Mouse (Mus musculus): ENCODE measurements around the gene Ppp2r2c. TPM values are rescaled to one million over a fixed set of nuclear protein-coding genes. Genes with fewer than 3 reads are reported as not detected.

Gene Ppp2r2c
- polyA plus RNA-seq, 1 experiment from 2014 or later, result 1.1 TPM

- H3K27me3 ChIP-seq, result peaks cover 3% of the 10 kb centered on the region; the same call in 1 of the 2 replicates
- H3K27ac ChIP-seq, result no peak overlapping the region
- H3K4me3 ChIP-seq, result peak overlapping the region; percentile 77; the same call in 1 of the 2 replicates
- no peaks in the 10 kb centered on the region for H3K9me3 ChIP-seq
- H3K9ac ChIP-seq, result no peak overlapping the region
- H3K4me2 ChIP-seq (replicated peaks), result peak overlapping the region; percentile 93
- peaks cover 5% of the 10 kb centered on the region; the same call in 1 of the 2 replicates for H3K4me1 ChIP-seq
- WGBS, result 8% methylated on average over 3 of the region's 3 CpGs
- H3K36me3 ChIP-seq, result no peaks in the 10 kb centered on the region
- ATAC-seq (ENCODE audit: insufficient number of reproducible peaks, insufficient read depth, low FRiP score, low TSS enrichment), result no peak
These were observed 121.3 kb downstream of the Ppp2r2c start for GRCm38 (mm10) chr5:36989625-36989977.

- 65% methylated on average over 3 of the region's 3 CpGs for WGBS
- no peak for ATAC-seq (ENCODE audit: insufficient number of reproducible peaks, insufficient read depth, low FRiP score, low TSS enrichment)
- no peak overlapping the region for H3K4me2 ChIP-seq (replicated peaks)
- H3K4me1 ChIP-seq, result peaks cover 5% of the 10 kb centered on the region; the same call in 1 of the 2 replicates
- H3K4me3 ChIP-seq, result no peak overlapping the region
- no peak overlapping the region for H3K27ac ChIP-seq
- no peak overlapping the region for H3K9ac ChIP-seq
- H3K36me3 ChIP-seq, result no peaks in the 10 kb centered on the region
- H3K27me3 ChIP-seq, result peaks cover 3% of the 10 kb centered on the region; the same call in 1 of the 2 replicates
- no peaks in the 10 kb centered on the region for H3K9me3 ChIP-seq
These were observed 121.9 kb downstream of the Ppp2r2c start for GRCm38 (mm10) chr5:36990196-36990595.

- Histone ChIP-seq H3K9ac (no peak overlapping the region), H3K4me1 (peaks cover 5% of the 10 kb centered on the region; the same call in 1 of the 2 replicates), H3K36me3 (no peaks in the 10 kb centered on the region), H3K27ac (no peak overlapping the region), H3K4me3 (no peak overlapping the region), H3K4me2 (replicated peaks) (no peak overlapping the region), H3K9me3 (no peaks in the 10 kb centered on the region), H3K27me3 (peaks cover 3% of the 10 kb centered on the region; the same call in 1 of the 2 replicates)
- no peak for ATAC-seq (ENCODE audit: insufficient number of reproducible peaks, insufficient read depth, low FRiP score, low TSS enrichment)
- 80% methylated on average over 3 of the region's 3 CpGs for WGBS
These were observed 122.5 kb downstream of the Ppp2r2c start for GRCm38 (mm10) chr5:36990631-36991350.

- Histone ChIP-seq H3K27me3 (no peaks in the 10 kb centered on the region), H3K9me3 (no peaks in the 10 kb centered on the region), H3K27ac (no peak overlapping the region), H3K4me1 (no peaks in the 10 kb centered on the region), H3K36me3 (no peaks in the 10 kb centered on the region), H3K4me2 (replicated peaks) (no peak overlapping the region), H3K9ac (no peak overlapping the region), H3K4me3 (no peak overlapping the region)
- no peak for ATAC-seq (ENCODE audit: insufficient number of reproducible peaks, insufficient read depth, low FRiP score, low TSS enrichment)
- 86% methylated on average over 14 of the region's 14 CpGs for WGBS
These were observed 128.1 kb downstream of the Ppp2r2c start for GRCm38 (mm10) chr5:36996410-36996809.

GRCm38 (mm10) chr5:36997996-36998395 is 129.7 kb downstream of the Ppp2r2c start:
- Histone ChIP-seq H3K4me3 (no peak overlapping the region), H3K27ac (no peak overlapping the region), H3K4me1 (no peaks in the 10 kb centered on the region), H3K36me3 (no peaks in the 10 kb centered on the region), H3K4me2 (replicated peaks) (no peak overlapping the region), H3K9me3 (no peaks in the 10 kb centered on the region), H3K9ac (no peak overlapping the region), H3K27me3 (no peaks in the 10 kb centered on the region)
- ATAC-seq (ENCODE audit: insufficient number of reproducible peaks, insufficient read depth, low FRiP score, low TSS enrichment), result no peak
- 41% methylated on average over 5 of the region's 5 CpGs for WGBS

- no peak overlapping the region for H3K27ac ChIP-seq
- no peak overlapping the region for H3K4me3 ChIP-seq
- H3K36me3 ChIP-seq, result no peaks in the 10 kb centered on the region
- H3K9ac ChIP-seq, result no peak overlapping the region
- H3K4me2 ChIP-seq (replicated peaks), result no peak overlapping the region
- no peaks in the 10 kb centered on the region for H3K27me3 ChIP-seq
- no peaks in the 10 kb centered on the region for H3K4me1 ChIP-seq
- 77% methylated on average over 9 of the region's 9 CpGs for WGBS
- H3K9me3 ChIP-seq, result no peaks in the 10 kb centered on the region
- no peak for ATAC-seq (ENCODE audit: insufficient number of reproducible peaks, insufficient read depth, low FRiP score, low TSS enrichment)
These were observed 132.7 kb downstream of the Ppp2r2c start for GRCm38 (mm10) chr5:37001002-37001401.

GRCm38 (mm10) chr5:37002001-37002400 is 133.7 kb downstream of the Ppp2r2c start:
- H3K4me2 ChIP-seq (replicated peaks), result no peak overlapping the region
- 57% methylated on average over 2 of the region's 2 CpGs for WGBS

More at GRCm38 (mm10) chr5:37002001-37002400, 133.7 kb downstream of the Ppp2r2c start:
- H3K4me1 ChIP-seq, result no peaks in the 10 kb centered on the region
- H3K9ac ChIP-seq, result no peak overlapping the region
- H3K4me3 ChIP-seq, result no peak overlapping the region
- no peaks in the 10 kb centered on the region for H3K9me3 ChIP-seq
- H3K36me3 ChIP-seq, result no peaks in the 10 kb centered on the region
- no peak overlapping the region for H3K27ac ChIP-seq
- no peaks in the 10 kb centered on the region for H3K27me3 ChIP-seq
- no peak for ATAC-seq (ENCODE audit: insufficient number of reproducible peaks, insufficient read depth, low FRiP score, low TSS enrichment)

Other genes starting within 250 kb of the Ppp2r2c start
- 27.0 and 28.1 TPM in 2 replicates for gene D5Ertd579e, start 172.5 kb upstream of the Ppp2r2c start, polyA plus RNA-seq (2016; fragmentation: Nextera tagmentation; extraction: Ambion mirVana)
- 32.0 and 32.2 TPM in 2 replicates for gene Bloc1s4, start 119.9 kb upstream of the Ppp2r2c start, polyA plus RNA-seq (2016; fragmentation: Nextera tagmentation; extraction: Ambion mirVana)
- 673 and 717 TPM in 2 replicates for gene Mrfap1, start 71.7 kb upstream of the Ppp2r2c start, polyA plus RNA-seq (2016; fragmentation: Nextera tagmentation; extraction: Ambion mirVana)
- gene Man2b2, start 37.9 kb upstream of the Ppp2r2c start, polyA plus RNA-seq (2016; fragmentation: Nextera tagmentation; extraction: Ambion mirVana), result 10.3 and 11.7 TPM in 2 replicates
- gene Wfs1, start 120.7 kb downstream of the Ppp2r2c start, polyA plus RNA-seq (2016; fragmentation: Nextera tagmentation; extraction: Ambion mirVana), result 9.7 and 10.7 TPM in 2 replicates
- not detected in 2 replicates for gene Gm1043, start 216.9 kb downstream of the Ppp2r2c start, polyA plus RNA-seq (2016; fragmentation: Nextera tagmentation; extraction: Ambion mirVana)

Measured in embryonic facial prominence, embryonic 12.5 days (tissue).